Mouse (Mus musculus) lung, embryonic 14.5 days (tissue): ENCODE data around the gene Tns4. TPM values are rescaled to one million over a fixed set of nuclear protein-coding genes. Genes with fewer than 3 reads are reported as not detected.

Source experiments
- ATAC-seq: fragments of 200-750 bp; cut with Nextera tagmentation; 2 replicates; pipeline ENCODE4 v1.8.0; 2017; ENCODE audit warnings: mild to moderate bottlenecking, moderate TSS enrichment, moderate library complexity; ENCODE audit not compliant: insufficient read depth
- DNase-seq: peaks from one replicate; pipeline ENCODE4 v3.0.0-alpha.2; 2015
- H3K27ac ChIP-seq: fragments of 300-500 bp; sonication (generic); 2 replicates; pipeline ENCODE4 v1.5.1; 2014; ENCODE audit warnings: low read depth, mild to moderate bottlenecking, moderate library complexity
- H3K27me3 ChIP-seq: fragments of 300-500 bp; sonication (generic); 2 replicates; pipeline ENCODE4 v1.6.1; 2014; ENCODE audit warnings: low read length, control low read depth; ENCODE audit not compliant: insufficient read depth
- H3K36me3 ChIP-seq: fragments of 300-500 bp; sonication (generic); 2 replicates; pipeline ENCODE4 v1.6.1; 2014; ENCODE audit warnings: control low read depth; ENCODE audit not compliant: insufficient read depth
- H3K4me1 ChIP-seq: fragments of 300-500 bp; sonication (generic); 2 replicates; pipeline ENCODE4 v1.6.1; 2014; ENCODE audit warnings: antibody characterized with exemption, control low read depth; ENCODE audit not compliant: insufficient read depth
- H3K4me2 ChIP-seq: fragments of 300-500 bp; sonication (generic); 2 replicates; pipeline ENCODE4 v1.6.1; 2014; ENCODE audit warnings: mild to moderate bottlenecking
- H3K4me3 ChIP-seq: fragments of 300-500 bp; sonication (generic); 2 replicates; pipeline ENCODE4 v1.5.1; 2014; ENCODE audit warnings: low read depth, low read length
- H3K9ac ChIP-seq: fragments of 300-500 bp; sonication (generic); 2 replicates; pipeline ENCODE4 v1.6.1; 2014
- H3K9me3 ChIP-seq: fragments of 300-500 bp; sonication (generic); 2 replicates; pipeline ENCODE4 v1.6.1; 2016; ENCODE audit warnings: low read depth, low read length, control low read depth
- CTCF ChIP-seq: IDR thresholded peaks from 2 replicates; pipeline ENCODE4 v1.5.1; 2016; ENCODE audit warnings: antibody characterized with exemption, low read depth
- WGBS: fragments of 180-500 bp; shearing (Covaris S2); extraction: QIAGEN DNeasy Blood & Tissue Kit; methylation state at CpG from one replicate; pipeline ENCODE4 v1.1.7; 2014; 5-methylcytosine and 5-hydroxymethylcytosine counted together
- polyA plus RNA-seq: library from polyadenylated mRNA; unstranded; fragments of >200 nt; fragmentation: Nextera tagmentation; extraction: Ambion mirVana; gene quantifications from 2 replicates; pipeline ENCODE4 v1.2.1, GENCODE M21; 2014

Gene Tns4
- polyA plus RNA-seq, 1 experiment from 2014 or later, result 0.47 TPM

GRCm38 (mm10) chr11:99077869-99078268 is 11.2 kb downstream of the Tns4 start:
- no peak overlapping the region; the same call in 1 of the 2 replicates for H3K27ac ChIP-seq
- 70% methylated on average over 8 of the region's 8 CpGs for WGBS

GRCm38 (mm10) chr11:99076744-99077319 is 12.3 kb downstream of the Tns4 start:
- no peaks in the 10 kb centered on the region for H3K36me3 ChIP-seq
- H3K27ac ChIP-seq, result no peak overlapping the region
- no peak overlapping the region for H3K4me2 ChIP-seq
- H3K9ac ChIP-seq, result no peak overlapping the region
- ATAC-seq (no peak), DNase-seq (no peak)
- H3K4me1 ChIP-seq, result peaks cover 2% of the 10 kb centered on the region; the same call in 1 of the 2 replicates
- no peaks in the 10 kb centered on the region for H3K9me3 ChIP-seq
- no peak overlapping the region for H3K4me3 ChIP-seq
- no peaks in the 10 kb centered on the region for H3K27me3 ChIP-seq
- whole genome bisulfite sequencing, result 48% methylated on average over 5 of the region's 5 CpGs
- no peak for TF ChIP-seq CTCF

More at GRCm38 (mm10) chr11:99077869-99078268, 11.2 kb downstream of the Tns4 start:
- Histone ChIP-seq H3K27me3 (no peaks in the 10 kb centered on the region), H3K4me1 (no peaks in the 10 kb centered on the region), H3K9me3 (no peaks in the 10 kb centered on the region), H3K9ac (no peak overlapping the region), H3K36me3 (no peaks in the 10 kb centered on the region), H3K4me3 (no peak overlapping the region), H3K4me2 (no peak overlapping the region)
- ATAC-seq (no peak), DNase-seq (no peak)
- TF ChIP-seq CTCF, result no peak

GRCm38 (mm10) chr11:99073781-99074180 is 15.3 kb downstream of the Tns4 start:
- Histone ChIP-seq H3K27ac (no peak overlapping the region), H3K9ac (no peak overlapping the region), H3K4me2 (no peak overlapping the region), H3K36me3 (no peaks in the 10 kb centered on the region), H3K9me3 (no peaks in the 10 kb centered on the region), H3K27me3 (no peaks in the 10 kb centered on the region), H3K4me1 (peaks cover 4% of the 10 kb centered on the region; the same call in 1 of the 2 replicates), H3K4me3 (no peak overlapping the region)
- 47% methylated on average over 5 of the region's 5 CpGs for WGBS
- no peak for DNase-seq
- no peak for ATAC-seq
- TF ChIP-seq CTCF, result no peak

- no peaks in the 10 kb centered on the region for H3K36me3 ChIP-seq
- no peak for TF ChIP-seq CTCF
- H3K4me1 ChIP-seq, result peaks cover 4% of the 10 kb centered on the region; the same call in 1 of the 2 replicates
- no peak overlapping the region for H3K27ac ChIP-seq
- no peak overlapping the region for H3K4me2 ChIP-seq
- DNase-seq (no peak), ATAC-seq (no peak)
- WGBS, result 11% methylated on average over 6 of the region's 6 CpGs
- H3K9ac ChIP-seq, result no peak overlapping the region; the same call in 1 of the 2 replicates
- no peaks in the 10 kb centered on the region for H3K27me3 ChIP-seq
- no peaks in the 10 kb centered on the region for H3K9me3 ChIP-seq
- H3K4me3 ChIP-seq, result no peak overlapping the region
Observed at GRCm38 (mm10) chr11:99071866-99072265, 17.2 kb downstream of the Tns4 start.

- Histone ChIP-seq H3K9me3 (no peaks in the 10 kb centered on the region), H3K4me3 (no peak overlapping the region), H3K4me1 (peaks cover 9% of the 10 kb centered on the region; the same call in 1 of the 2 replicates), H3K36me3 (no peaks in the 10 kb centered on the region), H3K9ac (no peak overlapping the region), H3K4me2 (no peak overlapping the region), H3K27ac (no peak overlapping the region), H3K27me3 (no peaks in the 10 kb centered on the region)
- WGBS, result 79% methylated on average over 5 of the region's 5 CpGs
- no peak for DNase-seq
- ATAC-seq, result no peak
- TF ChIP-seq CTCF, result no peak
Observed at GRCm38 (mm10) chr11:99068455-99068854, 20.7 kb downstream of the Tns4 start.

GRCm38 (mm10) chr11:99067591-99067990 is 21.5 kb downstream of the Tns4 start:
- Histone ChIP-seq H3K36me3 (no peaks in the 10 kb centered on the region), H3K9ac (no peak overlapping the region), H3K4me3 (no peak overlapping the region), H3K9me3 (no peaks in the 10 kb centered on the region), H3K27ac (no peak overlapping the region), H3K4me2 (no peak overlapping the region), H3K27me3 (no peaks in the 10 kb centered on the region), H3K4me1 (peaks cover 11% of the 10 kb centered on the region; the same call in 1 of the 2 replicates)
- no peak for DNase-seq
- WGBS, result 84% methylated on average over 8 of the region's 8 CpGs
- no peak for ATAC-seq
- no peak for TF ChIP-seq CTCF

GRCm38 (mm10) chr11:99065979-99066378 is 23.1 kb downstream of the Tns4 start:
- peak; percentile 99 for TF ChIP-seq CTCF
- H3K4me2 ChIP-seq, result no peak overlapping the region
- H3K36me3 ChIP-seq, result no peaks in the 10 kb centered on the region
- no peak overlapping the region for H3K9ac ChIP-seq
- H3K9me3 ChIP-seq, result no peaks in the 10 kb centered on the region
- peak; percentile 95 for DNase-seq
- H3K27ac ChIP-seq, result no peak overlapping the region; the same call in 1 of the 2 replicates
- H3K4me1 ChIP-seq, result peaks cover 8% of the 10 kb centered on the region; the same call in 1 of the 2 replicates
- no peak overlapping the region for H3K4me3 ChIP-seq
- peak; percentile 79 for ATAC-seq
- no peaks in the 10 kb centered on the region for H3K27me3 ChIP-seq
- 9% methylated on average over 2 of the region's 2 CpGs for WGBS
